In genomic region chr11:68089426-68089825, GRCm38 (mm10) we compare ENCODE assay signal across 17 mouse cellular contexts.
A peak's percentile ranks its signal among the peaks of the same experiment; 100 is the strongest.
DNase-seq lines count a peak whose midpoint lies in the region; ATAC-seq and TF ChIP-seq lines count a peak whose summit lies in the region.
"Had no signal": no experiment of that assay in that cellular context is flagged by ENCODE, and none has a peak within 500 bp of the region (broad histone marks: within the 10 kb centered on the region; RNA-seq: fewer than 3 reads in every experiment).

No protein-coding gene starts in this region.

- H3K4me1 ChIP-seq in embryonic facial prominence, embryonic 11.5 days (ENCODE audit: control insufficient read depth, insufficient read depth, low read length): no peaks in the 10 kb centered on the region
- H3K4me1 ChIP-seq in limb, embryonic 15.5 days: peaks cover 14% of the 10 kb centered on the region
- peaks cover 5% of the 10 kb centered on the region; the same call in 1 of the 2 replicates for H3K4me1 ChIP-seq in cerebellum, adult 2 months (ENCODE audit: control insufficient read depth, insufficient read depth, low read length)
- H3K4me1 ChIP-seq: forebrain, embryonic 15.5 days had no signal

- TF ChIP-seq POLR2A in cerebellum, adult 2 months (IDR thresholded peaks at IDR 0.05; ENCODE audit: borderline replicate concordance, insufficient read depth, low read length): no peak

- H3K27me3 ChIP-seq in embryonic facial prominence, embryonic 11.5 days (ENCODE audit: control insufficient read depth, insufficient read depth, low read length): no peaks in the 10 kb centered on the region
- no peaks in the 10 kb centered on the region for H3K27me3 ChIP-seq in limb, embryonic 15.5 days
- H3K27me3 ChIP-seq in cerebellum, adult 2 months (ENCODE audit: control insufficient read depth, insufficient read depth, low read length): no peaks in the 10 kb centered on the region
- H3K27me3 ChIP-seq: forebrain, embryonic 15.5 days; midbrain, embryonic 13.5 days had no signal

- no peaks in the 10 kb centered on the region for H3K36me3 ChIP-seq in embryonic facial prominence, embryonic 11.5 days (replicated peaks; ENCODE audit: control insufficient read depth, insufficient read depth, low read depth, low read length)
- no peaks in the 10 kb centered on the region for H3K36me3 ChIP-seq in limb, embryonic 15.5 days
- H3K36me3 ChIP-seq: forebrain, embryonic 15.5 days; midbrain, embryonic 13.5 days had no signal

- 78% methylated on average over 9 of the region's 9 CpGs for WGBS in embryonic facial prominence, embryonic 11.5 days
- 47% methylated on average over 9 of the region's 9 CpGs for WGBS in limb, embryonic 15.5 days
- WGBS in cerebellum, adult 2 months: 87% methylated on average over 9 of the region's 9 CpGs

- no peak for TF ChIP-seq CTCF in gastrocnemius, adult 2 months (IDR thresholded peaks at IDR 0.05)
- no peak for TF ChIP-seq CTCF in layer of hippocampus, adult 2 months (conservative IDR thresholded peaks at IDR 0.05)
- no peak for TF ChIP-seq CTCF in cerebellum, adult 2 months (IDR thresholded peaks at IDR 0.05; ENCODE audit: borderline replicate concordance, insufficient read depth, low read depth, low read length)

- no peak for ATAC-seq in embryonic facial prominence, embryonic 11.5 days (replicated peaks; ENCODE audit: insufficient number of reproducible peaks, low FRiP score, low TSS enrichment, low read depth)
- ATAC-seq in limb, embryonic 15.5 days (ENCODE audit: insufficient number of reproducible peaks, low FRiP score, low TSS enrichment, low read depth): no peak
- no peak for ATAC-seq in cerebellum, adult (ENCODE audit: insufficient number of reproducible peaks, low FRiP score, low TSS enrichment)
- ATAC-seq: forebrain, embryonic 15.5 days; hindbrain, postnatal 0 days; midbrain, embryonic 13.5 days had no signal

- H3K4me3 ChIP-seq in gastrocnemius, adult 2 months: no peak overlapping the region
- no peak overlapping the region for H3K4me3 ChIP-seq in layer of hippocampus, adult 2 months
- H3K4me3 ChIP-seq in embryonic facial prominence, embryonic 11.5 days (ENCODE audit: low read depth, low read length): no peak overlapping the region
- H3K4me3 ChIP-seq in limb, embryonic 15.5 days: no peak overlapping the region
- no peak overlapping the region for H3K4me3 ChIP-seq in cerebellum, adult 2 months (replicated peaks; ENCODE audit: insufficient read depth, low read depth, low read length)
- H3K4me3 ChIP-seq: forebrain, embryonic 15.5 days; midbrain, embryonic 13.5 days had no signal

- H3K4me2 ChIP-seq in embryonic facial prominence, embryonic 11.5 days (ENCODE audit: low read depth, low read length): no peak overlapping the region
- no peak overlapping the region for H3K4me2 ChIP-seq in limb, embryonic 15.5 days
- H3K4me2 ChIP-seq: forebrain, embryonic 15.5 days; midbrain, embryonic 13.5 days had no signal

- no peaks in the 10 kb centered on the region for H3K9me3 ChIP-seq in embryonic facial prominence, embryonic 11.5 days (replicated peaks; ENCODE audit: control insufficient read depth, low read length)
- no peaks in the 10 kb centered on the region for H3K9me3 ChIP-seq in limb, embryonic 15.5 days
- H3K9me3 ChIP-seq: forebrain, embryonic 15.5 days; G1E; midbrain, embryonic 13.5 days had no signal

- no peak overlapping the region for H3K9ac ChIP-seq in embryonic facial prominence, embryonic 11.5 days (replicated peaks; ENCODE audit: low read length)
- H3K9ac ChIP-seq in limb, embryonic 15.5 days: no peak overlapping the region
- H3K9ac ChIP-seq: forebrain, embryonic 15.5 days; midbrain, embryonic 13.5 days had no signal

- H3K27ac ChIP-seq in gastrocnemius, adult 2 months: peak overlapping the region; percentile 63
- H3K27ac ChIP-seq in layer of hippocampus, adult 2 months: 0 out of 2 replicates have a peak overlapping the region, but pooled peaks have one; percentile 2
- H3K27ac ChIP-seq in embryonic facial prominence, embryonic 11.5 days (replicated peaks; ENCODE audit: low read depth, low read length): no peak overlapping the region
- peak overlapping the region; percentile 17; the same call in 1 of the 2 replicates for H3K27ac ChIP-seq in limb, embryonic 15.5 days
- H3K27ac ChIP-seq in cerebellum, adult 2 months (ENCODE audit: insufficient read depth, low read length): no peak overlapping the region
- H3K27ac ChIP-seq: forebrain, embryonic 15.5 days; hindbrain, postnatal 0 days; midbrain, embryonic 13.5 days had no signal

- intact Hi-C loops in gastrocnemius, adult 2 months (cut with DNase I): no loop called here
- intact Hi-C loops in gastrocnemius, postnatal 14 days (cut with DNase I; ENCODE audit: low total_unique reads): no loop called here

- no peak for DNase-seq in gastrocnemius, adult 2 months
- DNase-seq in gastrocnemius, postnatal 14 days: no peak
- peak; percentile 10 to 15 for DNase-seq in layer of hippocampus, adult 2 months (ENCODE audit: low spot score in 2 of 2)
- DNase-seq in layer of hippocampus, adult 8-10 months (ENCODE audit: low spot score in 2 of 2): no peak
- DNase-seq in embryonic facial prominence, embryonic 11.5 days (ENCODE audit: low spot score): peak; percentile 17
- no peak for DNase-seq in cerebellum, adult 2 months
- DNase-seq: adrenal gland, postnatal 25 days; B cell, adult 2 months; left cerebral cortex, postnatal 4 days; spleen, adult 18-20 months; thymus, adult 18-20 months had no signal

Comparison
In these comparisons a context has a peak if more than half of its experiments do, and no peak if none do; other contexts are left out.
1. DNase-seq: peak in layer of hippocampus, adult 2 months (2 of 2) and embryonic facial prominence, embryonic 11.5 days (single experiment); none in gastrocnemius, adult 2 months (single experiment), gastrocnemius, postnatal 14 days (single experiment), layer of hippocampus, adult 8-10 months (0 of 2) and cerebellum, adult 2 months (0 of 2).
2. H3K27ac ChIP-seq: peak in gastrocnemius, adult 2 months (single experiment), layer of hippocampus, adult 2 months (single experiment) and limb, embryonic 15.5 days (single experiment); none in embryonic facial prominence, embryonic 11.5 days (single experiment) and cerebellum, adult 2 months (single experiment).